23 mouse cellular contexts compared by ENCODE assay signal in the genomic region with DNA sequence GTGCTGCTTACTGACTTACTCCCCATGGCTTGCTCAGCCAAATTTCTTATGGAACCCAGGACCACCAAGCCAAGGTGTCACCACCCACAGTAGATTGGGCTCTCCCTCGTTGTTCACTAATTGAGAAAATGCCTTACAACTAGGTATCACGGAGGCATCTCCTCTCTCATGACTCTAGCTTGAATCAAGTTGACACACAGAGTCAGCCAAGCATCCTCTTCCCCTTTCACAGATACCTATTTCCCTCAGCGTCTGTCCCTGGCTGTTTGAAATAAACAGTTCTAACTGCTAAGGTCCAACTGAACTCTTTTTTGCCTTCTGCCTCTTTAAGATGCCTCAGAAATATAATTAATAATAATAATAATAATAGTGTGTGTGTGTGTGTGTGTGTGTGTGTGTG.
"Had no signal": no experiment of that assay in that cellular context is flagged by ENCODE, and none has a peak within 500 bp of the region (broad histone marks: within the 10 kb centered on the region; RNA-seq: fewer than 3 reads in every experiment).

No protein-coding gene starts in this region.

- H3K27ac ChIP-seq: heart, embryonic 10.5 days; hindbrain, embryonic 10.5 days; hindbrain, embryonic 12.5 days; hindbrain, embryonic 14.5 days; intestine, embryonic 15.5 days; layer of hippocampus, adult 2 months; limb, embryonic 13.5 days; limb, embryonic 15.5 days had no signal

- DNase-seq: forebrain, postnatal 0 days; gastrocnemius, postnatal 25 days; heart, adult 18-20 months; heart, postnatal 10 days; heart, postnatal 4 days; kidney, adult 18-20 months; kidney, adult 8-10 months; kidney, postnatal 10 days; kidney, postnatal 25 days; kidney, postnatal 4 days; left cerebral cortex, postnatal 4 days had no signal

- ATAC-seq: forebrain, postnatal 0 days; hindbrain, embryonic 16.5 days; inflammation-experienced regulatory T-cells, adult 6 months; intestine, embryonic 15.5 days; intestine, postnatal 0 days had no signal

- H3K4me1 ChIP-seq: heart, embryonic 10.5 days; intestine, embryonic 15.5 days had no signal

- H3K4me3 ChIP-seq: heart, embryonic 10.5 days; heart, embryonic 12.5 days; hindbrain, embryonic 10.5 days; hindbrain, embryonic 12.5 days; intestine, embryonic 15.5 days; layer of hippocampus, adult 2 months; limb, embryonic 13.5 days; limb, embryonic 15.5 days had no signal

- H3K27me3 ChIP-seq: heart, embryonic 12.5 days; hindbrain, embryonic 12.5 days; intestine, embryonic 15.5 days; limb, embryonic 13.5 days; limb, embryonic 15.5 days had no signal

- H3K36me3 ChIP-seq: heart, embryonic 10.5 days; heart, embryonic 12.5 days; hindbrain, embryonic 10.5 days; hindbrain, embryonic 12.5 days; intestine, embryonic 15.5 days; limb, embryonic 13.5 days; limb, embryonic 15.5 days had no signal
